Mouse (Mus musculus) cerebellum, postnatal 10 days (tissue): ENCODE measurements around the gene Slc9a1.

Experiments used
- DNase-seq, 2 experiments: peaks; one replicate each; pipeline ENCODE4 v3.0.0; 2021; ENCODE audit warnings: mixed read lengths in 2 of 2

Gene Slc9a1

GRCm38 (mm10) chr4:133404256-133404655 is 34.8 kb downstream of the Slc9a1 start:
- DNase-seq = no peak

- no peak for DNase-seq
Measured at GRCm38 (mm10) chr4:133406313-133407056, 37.0 kb downstream of the Slc9a1 start.

GRCm38 (mm10) chr4:133407114-133407787 is 37.7 kb downstream of the Slc9a1 start:
- DNase-seq = peak; percentile 85 to 89

GRCm38 (mm10) chr4:133408006-133408405 is 38.5 kb downstream of the Slc9a1 start:
- no peak for DNase-seq

GRCm38 (mm10) chr4:133410994-133411393 is 41.5 kb downstream of the Slc9a1 start:
- DNase-seq = no peak

GRCm38 (mm10) chr4:133412096-133412495 is 42.6 kb downstream of the Slc9a1 start:
- no peak for DNase-seq

- no peak for DNase-seq
Measured at GRCm38 (mm10) chr4:133412575-133413540, 43.4 kb downstream of the Slc9a1 start.

- no peak for DNase-seq
Measured at GRCm38 (mm10) chr4:133413617-133414016, 44.1 kb downstream of the Slc9a1 start.

GRCm38 (mm10) chr4:133414920-133415319 is 45.4 kb downstream of the Slc9a1 start:
- DNase-seq = no peak

- DNase-seq = peak; percentile 89 to 95
Measured at GRCm38 (mm10) chr4:133419312-133420004, 50.0 kb downstream of the Slc9a1 start.

- DNase-seq = no peak
Measured at GRCm38 (mm10) chr4:133421989-133422388, 52.5 kb downstream of the Slc9a1 start.

GRCm38 (mm10) chr4:133422601-133423000 is 53.1 kb downstream of the Slc9a1 start:
- DNase-seq = no peak

- peak; percentile 79 to 85 for DNase-seq
Measured at GRCm38 (mm10) chr4:133423108-133423507, 53.6 kb downstream of the Slc9a1 start.

- DNase-seq = no peak
Measured at GRCm38 (mm10) chr4:133423691-133424090, 54.2 kb downstream of the Slc9a1 start.

GRCm38 (mm10) chr4:133424100-133424499 is 54.6 kb downstream of the Slc9a1 start:
- peak; percentile 87 to 89 for DNase-seq

GRCm38 (mm10) chr4:133426141-133426540 is 56.6 kb downstream of the Slc9a1 start:
- no peak for DNase-seq

GRCm38 (mm10) chr4:133431508-133431907 is 62.0 kb downstream of the Slc9a1 start:
- DNase-seq = no peak

- peak; percentile 78 to 82 for DNase-seq
Measured at GRCm38 (mm10) chr4:133432560-133433171, 63.2 kb downstream of the Slc9a1 start.

GRCm38 (mm10) chr4:133435921-133436320 is 66.4 kb downstream of the Slc9a1 start:
- no peak for DNase-seq

GRCm38 (mm10) chr4:133439460-133440376 is 70.2 kb downstream of the Slc9a1 start:
- peak; percentile 78 to 83 for DNase-seq

GRCm38 (mm10) chr4:133440377-133440795 is 70.9 kb downstream of the Slc9a1 start:
- peak; percentile 45 to 51 for DNase-seq
